Mouse (Mus musculus): Measurements from ENCODE around the gene Nol10.

Nol10 gene

GRCm38 (mm10) chr12:17411242-17411641 is 63.0 kb downstream of the Nol10 start:
- DNase-seq (ENCODE audit: low spot score in 2 of 2) = no peak

GRCm38 (mm10) chr12:17411797-17412526 is 63.7 kb downstream of the Nol10 start:
- DNase-seq (ENCODE audit: low spot score in 2 of 2) = peak; percentile 46 to 59

DNA sequence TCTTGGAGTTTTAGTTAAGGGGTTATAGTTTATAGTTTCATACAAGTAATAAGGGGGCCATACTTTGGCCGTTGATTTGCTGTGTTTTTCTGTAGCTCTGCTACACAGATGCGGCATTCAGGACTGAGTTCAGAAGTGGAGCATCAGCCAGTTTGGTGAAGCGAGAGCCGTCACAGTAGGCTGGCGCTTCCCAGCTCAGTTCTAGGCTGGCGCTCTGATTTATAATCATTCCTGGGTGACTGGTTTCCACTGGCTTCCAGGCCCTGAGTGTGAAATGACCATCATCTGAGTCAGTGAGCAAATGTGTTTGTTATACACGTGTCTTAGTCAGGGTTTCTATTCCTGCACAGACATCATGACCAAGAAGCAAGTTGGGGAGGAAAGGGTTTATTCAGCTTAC is 66.5 kb downstream of the Nol10 start:
- no peak for DNase-seq (ENCODE audit: low spot score in 2 of 2)

- no peak for DNase-seq (ENCODE audit: low spot score in 2 of 2)
Observed at GRCm38 (mm10) chr12:17420168-17420810, 72.0 kb downstream of the Nol10 start.

GRCm38 (mm10) chr12:17425254-17426169 is 77.3 kb downstream of the Nol10 start:
- no peak for DNase-seq (ENCODE audit: low spot score in 2 of 2)

DNA sequence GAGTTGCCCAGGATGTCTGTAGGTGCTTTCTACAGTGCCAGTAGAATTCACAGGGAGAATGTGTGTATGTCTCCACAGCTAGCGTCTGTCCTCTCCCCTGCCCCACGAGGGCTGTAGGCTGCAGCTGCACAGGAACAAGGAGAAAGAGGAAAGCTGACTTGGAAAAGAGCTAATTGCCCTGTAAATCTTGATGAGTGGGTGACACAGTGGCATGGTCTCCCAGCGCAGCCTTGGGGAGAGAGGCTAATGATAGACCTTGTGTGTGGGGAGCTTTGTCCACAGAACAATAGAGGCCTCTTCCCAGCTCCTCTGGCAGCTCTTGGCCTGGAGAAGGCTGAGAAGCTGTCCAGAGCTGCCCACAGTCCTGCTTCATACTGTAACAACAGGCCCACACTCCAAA is 78.5 kb downstream of the Nol10 start:
- no peak for DNase-seq (ENCODE audit: low spot score in 2 of 2)

DNA sequence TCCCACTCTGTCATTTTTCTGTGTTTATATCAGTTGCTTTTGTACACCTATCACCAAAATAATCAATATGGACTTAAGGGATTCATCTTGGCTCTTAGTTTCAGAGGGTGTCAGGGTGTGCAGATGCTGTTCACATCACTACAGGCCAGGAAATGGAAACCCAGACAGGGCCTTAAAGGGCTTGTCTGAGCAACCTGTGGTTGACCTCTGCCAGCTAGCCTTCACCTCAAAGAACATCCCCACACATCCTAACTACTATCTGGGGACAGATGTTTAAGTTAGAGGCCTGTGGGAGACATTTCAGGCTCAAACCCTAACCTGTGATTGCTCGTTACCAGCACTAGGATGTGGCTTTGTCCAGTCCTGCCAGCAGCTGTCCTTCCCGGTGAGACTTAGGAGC is 82.3 kb downstream of the Nol10 start:
- DNase-seq (ENCODE audit: low spot score in 2 of 2) = no peak

DNA sequence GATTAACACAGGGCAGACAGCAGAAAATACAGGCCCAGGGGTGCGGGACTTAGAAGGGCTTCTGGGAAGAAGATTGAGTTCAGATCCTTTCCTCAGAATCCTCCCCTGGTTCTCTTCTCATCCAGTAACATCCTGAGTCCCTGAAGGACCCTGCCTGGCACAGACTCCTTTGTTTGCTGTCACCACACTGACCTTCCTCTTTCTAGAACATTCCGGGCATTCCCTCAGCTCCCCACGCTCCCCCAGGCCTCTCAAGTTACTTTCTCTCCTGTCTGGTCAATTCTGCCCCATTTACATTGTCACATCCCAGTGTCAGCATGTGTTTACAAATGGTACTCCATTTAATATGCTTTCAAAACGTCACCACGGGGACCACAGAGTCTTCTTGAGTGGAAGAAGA is 82.9 kb downstream of the Nol10 start:
- no peak for DNase-seq (ENCODE audit: low spot score in 2 of 2)

- no peak for DNase-seq (ENCODE audit: low spot score in 2 of 2)
Observed at GRCm38 (mm10) chr12:17431812-17432332, 83.6 kb downstream of the Nol10 start.

GRCm38 (mm10) chr12:17433712-17434111 is 85.5 kb downstream of the Nol10 start:
- DNase-seq (ENCODE audit: low spot score in 2 of 2) = no peak

GRCm38 (mm10) chr12:17436471-17436870 is 88.2 kb downstream of the Nol10 start:
- DNase-seq (ENCODE audit: low spot score in 2 of 2) = no peak

DNA sequence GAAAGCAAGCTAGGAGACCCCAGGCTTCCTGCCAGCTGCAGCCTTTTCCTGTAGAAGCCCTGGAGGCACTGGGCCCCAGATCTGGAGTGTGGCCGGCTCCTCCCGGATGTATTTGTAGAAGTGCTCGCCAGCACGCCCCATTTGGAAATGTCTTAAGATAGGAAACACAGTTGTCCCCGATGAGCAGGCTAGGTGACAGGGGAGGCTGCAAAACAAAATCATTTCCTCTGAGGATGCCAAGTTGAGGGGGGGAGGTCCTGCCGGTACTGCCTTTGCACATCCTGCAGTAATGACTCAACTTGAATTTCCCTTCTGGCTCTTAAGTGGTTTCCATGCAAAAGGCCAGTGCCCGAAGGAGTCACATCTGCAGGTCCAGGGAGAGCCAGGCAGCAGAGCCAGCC is 92.0 kb downstream of the Nol10 start:
- no peak for DNase-seq (ENCODE audit: low spot score in 2 of 2)

- DNase-seq (ENCODE audit: low spot score in 2 of 2) = no peak
Observed at GRCm38 (mm10) chr12:17441495-17441894, 93.2 kb downstream of the Nol10 start.

GRCm38 (mm10) chr12:17444406-17444805 is 96.1 kb downstream of the Nol10 start:
- DNase-seq (ENCODE audit: low spot score in 2 of 2) = no peak

GRCm38 (mm10) chr12:17445251-17445650 is 97.0 kb downstream of the Nol10 start:
- DNase-seq (ENCODE audit: low spot score in 2 of 2) = no peak

DNA sequence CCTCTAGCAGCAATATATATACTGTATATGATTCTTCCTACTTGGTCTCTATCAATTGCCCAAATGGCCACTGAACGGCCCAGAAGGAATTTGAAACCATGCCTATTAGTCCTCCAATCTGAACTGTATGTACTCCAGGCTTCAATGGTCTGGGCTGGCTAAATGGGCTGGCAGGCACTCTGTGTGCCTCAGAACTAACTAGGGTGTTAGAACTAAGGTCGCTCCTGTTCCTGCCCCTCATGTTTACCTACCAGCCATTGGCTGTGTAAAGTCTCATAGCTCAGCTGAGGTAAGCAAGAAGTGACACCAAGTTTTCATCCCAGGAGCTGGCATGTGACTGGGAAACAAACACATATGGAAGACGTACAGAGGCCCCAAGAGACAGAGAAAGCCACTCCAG is 100.5 kb downstream of the Nol10 start:
- DNase-seq (ENCODE audit: low spot score in 2 of 2) = no peak

- no peak for DNase-seq (ENCODE audit: low spot score in 2 of 2)
Observed at GRCm38 (mm10) chr12:17449661-17450091, 101.4 kb downstream of the Nol10 start.

- DNase-seq (ENCODE audit: low spot score in 2 of 2) = no peak
Observed at GRCm38 (mm10) chr12:17450503-17450902, 102.2 kb downstream of the Nol10 start.

- DNase-seq (ENCODE audit: low spot score in 2 of 2) = no peak
Observed at GRCm38 (mm10) chr12:17450908-17451307, 102.7 kb downstream of the Nol10 start.

GRCm38 (mm10) chr12:17452273-17452672 is 104.0 kb downstream of the Nol10 start:
- DNase-seq (ENCODE audit: low spot score in 2 of 2) = no peak

DNA sequence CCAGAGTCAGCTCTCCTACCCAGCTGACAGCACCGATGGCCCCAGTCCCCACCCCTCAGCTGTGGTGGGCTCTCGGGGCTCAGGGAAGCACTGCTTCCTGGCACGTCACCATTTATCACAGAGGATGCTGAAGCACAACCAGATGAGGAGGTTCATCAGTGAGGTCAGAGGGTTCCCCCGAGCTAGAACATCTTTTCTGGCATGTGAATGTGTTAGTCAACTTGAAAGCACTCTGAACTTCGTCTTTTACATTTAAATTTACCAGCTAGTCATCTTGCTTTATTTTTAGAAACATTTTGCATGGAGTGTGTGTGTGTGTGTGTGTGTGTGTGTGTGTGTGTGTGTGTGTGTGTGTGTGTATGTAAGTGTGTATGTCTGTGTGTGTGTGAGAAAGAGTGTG is 105.7 kb downstream of the Nol10 start:
- DNase-seq (ENCODE audit: low spot score in 2 of 2) = no peak

DNA sequence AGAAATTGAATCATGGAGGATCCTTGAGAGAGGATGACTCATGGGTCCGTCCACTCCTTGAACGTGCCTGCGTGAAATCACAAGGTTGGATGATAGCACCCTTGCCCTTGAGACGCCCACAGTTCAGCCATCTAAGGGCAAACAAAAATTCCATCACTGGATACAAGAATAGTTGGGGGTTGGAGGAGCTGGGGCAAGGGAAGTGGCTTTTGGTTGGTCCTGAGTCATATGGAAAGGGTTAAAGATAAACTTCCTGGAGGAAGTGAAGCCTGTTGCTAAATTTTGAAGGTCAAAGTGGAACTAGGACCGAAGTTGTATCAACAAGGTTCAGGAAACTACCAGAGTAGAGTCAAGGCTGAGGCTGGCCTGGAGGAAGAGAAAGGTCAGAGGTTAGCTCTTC is 106.8 kb downstream of the Nol10 start:
- DNase-seq (ENCODE audit: low spot score in 2 of 2) = no peak
